Mouse (Mus musculus): ENCODE results near the gene Pde4d. TPM values are rescaled to one million over a fixed set of nuclear protein-coding genes. Genes with fewer than 3 reads are reported as not detected.

The Pde4d gene
- polyA plus RNA-seq, 1 experiment from 2014 or later, result 12.4 TPM

- Histone ChIP-seq H3K9ac (no peak overlapping the region), H3K36me3 (no peaks in the 10 kb centered on the region), H3K27ac (no peak overlapping the region), H3K9me3 (no peaks in the 10 kb centered on the region), H3K27me3 (replicated peaks) (no peaks in the 10 kb centered on the region), H3K4me2 (replicated peaks) (no peak overlapping the region), H3K4me3 (no peak overlapping the region), H3K4me1 (no peaks in the 10 kb centered on the region)
- ATAC-seq (ENCODE audit: low FRiP score, low read depth), result no peak
- 63% methylated on average over 4 of the region's 4 CpGs for WGBS
Measured at GRCm38 (mm10) chr13:108622681-108623080, 172.9 kb downstream of the Pde4d start.

- H3K9ac ChIP-seq, result no peak overlapping the region
- H3K4me3 ChIP-seq, result no peak overlapping the region
- no peaks in the 10 kb centered on the region for H3K4me1 ChIP-seq
- no peaks in the 10 kb centered on the region for H3K9me3 ChIP-seq
- no peak overlapping the region for H3K27ac ChIP-seq
- H3K27me3 ChIP-seq (replicated peaks), result no peaks in the 10 kb centered on the region
- 91% methylated on average over 3 of the region's 3 CpGs for WGBS
- H3K36me3 ChIP-seq, result no peaks in the 10 kb centered on the region
- ATAC-seq (ENCODE audit: low FRiP score, low read depth), result no peak
- H3K4me2 ChIP-seq (replicated peaks), result no peak overlapping the region
Measured at GRCm38 (mm10) chr13:108623929-108624328, 174.2 kb downstream of the Pde4d start.

DNA sequence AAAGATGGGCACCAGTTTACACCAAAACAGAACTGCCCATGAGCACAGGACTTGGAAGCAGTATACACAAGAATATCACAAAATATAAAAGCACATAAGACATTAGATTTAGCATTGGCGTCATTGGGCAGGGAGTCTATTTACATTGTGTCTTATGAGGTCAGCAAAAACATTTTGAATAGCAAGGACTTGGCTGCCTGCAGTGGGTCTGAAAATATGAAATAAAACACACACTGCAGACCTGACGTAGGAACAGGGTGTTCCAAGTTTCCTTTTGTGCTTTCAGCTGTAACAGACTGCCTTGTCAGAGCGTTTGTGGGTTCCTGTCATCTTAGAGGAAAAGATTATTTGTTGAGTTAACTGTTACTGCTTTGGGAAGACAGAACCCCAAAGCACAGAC, 176.4 kb downstream of the Pde4d start:
- H3K4me2 ChIP-seq (replicated peaks), result no peak overlapping the region
- H3K27ac ChIP-seq, result no peak overlapping the region
- no peak overlapping the region for H3K9ac ChIP-seq
- no peak overlapping the region for H3K4me3 ChIP-seq
- no peak for ATAC-seq (ENCODE audit: low FRiP score, low read depth)
- H3K27me3 ChIP-seq (replicated peaks), result no peaks in the 10 kb centered on the region
- H3K4me1 ChIP-seq, result no peaks in the 10 kb centered on the region
- WGBS, result 74% methylated on average over 3 of the region's 3 CpGs
- H3K36me3 ChIP-seq, result no peaks in the 10 kb centered on the region
- H3K9me3 ChIP-seq, result no peaks in the 10 kb centered on the region

GRCm38 (mm10) chr13:108628501-108628900, 178.8 kb downstream of the Pde4d start:
- Histone ChIP-seq H3K9me3 (no peaks in the 10 kb centered on the region), H3K9ac (no peak overlapping the region), H3K27ac (no peak overlapping the region), H3K4me1 (no peaks in the 10 kb centered on the region), H3K4me3 (no peak overlapping the region), H3K36me3 (no peaks in the 10 kb centered on the region), H3K4me2 (replicated peaks) (no peak overlapping the region), H3K27me3 (replicated peaks) (no peaks in the 10 kb centered on the region)
- WGBS, result 97% methylated on average over 2 of the region's 2 CpGs
- no peak for ATAC-seq (ENCODE audit: low FRiP score, low read depth)

DNA sequence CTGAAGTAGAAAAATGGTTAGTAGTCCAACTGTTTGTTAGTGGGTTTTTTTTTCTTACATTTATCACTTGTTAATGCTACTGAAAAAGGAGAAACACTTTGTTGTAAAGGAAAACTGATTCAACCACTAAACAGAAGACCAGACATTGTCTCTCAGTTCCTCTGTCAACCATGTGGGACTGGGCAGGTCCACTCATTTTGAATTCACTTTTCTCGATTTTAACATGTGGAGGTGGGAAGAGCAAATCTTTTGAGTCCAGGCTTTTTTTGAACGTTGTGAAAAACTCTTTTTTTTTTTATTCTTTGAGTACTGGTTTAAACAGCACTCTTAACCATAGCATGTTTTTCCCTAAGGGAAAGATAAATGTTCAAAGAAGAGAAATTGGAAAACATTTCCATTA, 180.8 kb downstream of the Pde4d start:
- no peaks in the 10 kb centered on the region for H3K9me3 ChIP-seq
- H3K27ac ChIP-seq, result no peak overlapping the region
- 90% methylated on average over 2 of the region's 2 CpGs for WGBS
- H3K36me3 ChIP-seq, result no peaks in the 10 kb centered on the region
- no peaks in the 10 kb centered on the region for H3K27me3 ChIP-seq (replicated peaks)
- no peak for ATAC-seq (ENCODE audit: low FRiP score, low read depth)
- no peaks in the 10 kb centered on the region for H3K4me1 ChIP-seq
- no peak overlapping the region for H3K9ac ChIP-seq
- H3K4me3 ChIP-seq, result no peak overlapping the region
- H3K4me2 ChIP-seq (replicated peaks), result no peak overlapping the region

- no peaks in the 10 kb centered on the region for H3K36me3 ChIP-seq
- no peaks in the 10 kb centered on the region for H3K9me3 ChIP-seq
- 84% methylated on average over 3 of the region's 3 CpGs for WGBS
- H3K27me3 ChIP-seq (replicated peaks), result no peaks in the 10 kb centered on the region
- ATAC-seq (ENCODE audit: low FRiP score, low read depth), result no peak
- no peak overlapping the region for H3K27ac ChIP-seq
- H3K4me3 ChIP-seq, result no peak overlapping the region
- no peaks in the 10 kb centered on the region for H3K4me1 ChIP-seq
- H3K9ac ChIP-seq, result no peak overlapping the region
- H3K4me2 ChIP-seq (replicated peaks), result no peak overlapping the region
Measured at GRCm38 (mm10) chr13:108631222-108631621, 181.5 kb downstream of the Pde4d start.

- Histone ChIP-seq H3K4me2 (replicated peaks) (no peak overlapping the region), H3K9me3 (no peaks in the 10 kb centered on the region), H3K4me3 (no peak overlapping the region), H3K36me3 (no peaks in the 10 kb centered on the region), H3K9ac (no peak overlapping the region), H3K27me3 (replicated peaks) (no peaks in the 10 kb centered on the region), H3K27ac (no peak overlapping the region), H3K4me1 (no peaks in the 10 kb centered on the region)
- 71% methylated on average over 1 of the region's 1 CpGs for WGBS
- no peak for ATAC-seq (ENCODE audit: low FRiP score, low read depth)
Measured at GRCm38 (mm10) chr13:108636526-108636925, 186.8 kb downstream of the Pde4d start.

DNA sequence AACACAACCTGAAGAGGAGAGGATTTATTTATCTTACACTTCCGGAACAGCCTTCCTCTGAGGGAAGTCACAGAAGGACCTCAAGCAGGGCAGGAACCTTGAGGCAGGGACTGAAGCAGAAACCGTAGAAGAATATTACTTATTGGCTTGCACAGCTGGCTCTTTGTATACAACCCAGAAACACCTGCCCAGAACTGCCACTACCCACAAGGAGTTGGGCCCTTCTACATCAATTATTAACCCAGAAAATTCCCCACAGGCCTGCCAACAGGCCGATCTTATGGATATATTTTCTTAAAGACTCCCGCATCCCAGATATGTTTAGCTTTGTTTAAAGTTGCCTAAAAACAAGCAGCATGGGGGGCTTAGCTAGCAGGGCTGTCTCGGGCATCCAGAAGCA, 192.5 kb downstream of the Pde4d start:
- no peaks in the 10 kb centered on the region for H3K4me1 ChIP-seq
- H3K9ac ChIP-seq, result no peak overlapping the region
- H3K4me3 ChIP-seq, result no peak overlapping the region
- WGBS, result 82% methylated on average over 5 of the region's 5 CpGs
- H3K27me3 ChIP-seq (replicated peaks), result no peaks in the 10 kb centered on the region
- no peak for ATAC-seq (ENCODE audit: low FRiP score, low read depth)
- H3K27ac ChIP-seq, result no peak overlapping the region
- H3K36me3 ChIP-seq, result no peaks in the 10 kb centered on the region
- no peak overlapping the region for H3K4me2 ChIP-seq (replicated peaks)
- H3K9me3 ChIP-seq, result no peaks in the 10 kb centered on the region

DNA sequence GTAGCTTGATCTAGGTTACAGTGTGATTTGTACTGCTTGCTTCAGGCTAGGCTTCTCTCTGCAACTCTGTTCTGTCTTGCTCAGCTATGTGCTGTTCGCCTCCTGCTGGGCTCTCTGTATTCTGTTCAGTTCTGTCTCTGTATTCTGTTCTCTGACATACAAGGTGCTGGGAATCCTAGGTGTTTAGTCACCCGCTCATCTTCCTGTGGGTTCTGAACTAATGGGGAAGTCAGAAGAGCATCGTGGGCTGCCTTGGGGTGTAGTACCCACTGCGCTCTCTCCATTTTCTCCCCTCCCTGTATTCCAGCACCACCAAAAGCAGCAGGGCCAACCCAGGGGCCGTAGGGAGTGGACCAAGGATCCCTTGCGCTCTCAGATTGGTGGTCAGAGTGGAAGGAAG, 197.1 kb downstream of the Pde4d start:
- no peak overlapping the region for H3K9ac ChIP-seq
- no peak overlapping the region for H3K27ac ChIP-seq
- H3K36me3 ChIP-seq, result no peaks in the 10 kb centered on the region
- H3K4me3 ChIP-seq, result no peak overlapping the region
- ATAC-seq (ENCODE audit: low FRiP score, low read depth), result no peak
- WGBS, result 85% methylated on average over 6 of the region's 6 CpGs
- H3K27me3 ChIP-seq (replicated peaks), result no peaks in the 10 kb centered on the region
- H3K4me2 ChIP-seq (replicated peaks), result no peak overlapping the region
- H3K4me1 ChIP-seq, result no peaks in the 10 kb centered on the region
- no peaks in the 10 kb centered on the region for H3K9me3 ChIP-seq

GRCm38 (mm10) chr13:108647239-108647638, 197.5 kb downstream of the Pde4d start:
- no peaks in the 10 kb centered on the region for H3K27me3 ChIP-seq (replicated peaks)
- H3K36me3 ChIP-seq, result no peaks in the 10 kb centered on the region
- no peaks in the 10 kb centered on the region for H3K9me3 ChIP-seq
- 89% methylated on average over 11 of the region's 11 CpGs for WGBS
- H3K27ac ChIP-seq, result no peak overlapping the region
- H3K9ac ChIP-seq, result no peak overlapping the region
- no peak overlapping the region for H3K4me2 ChIP-seq (replicated peaks)
- H3K4me3 ChIP-seq, result no peak overlapping the region
- no peaks in the 10 kb centered on the region for H3K4me1 ChIP-seq
- no peak for ATAC-seq (ENCODE audit: low FRiP score, low read depth)

GRCm38 (mm10) chr13:108654026-108654723, 204.4 kb downstream of the Pde4d start:
- Histone ChIP-seq H3K9me3 (no peaks in the 10 kb centered on the region), H3K9ac (no peak overlapping the region), H3K4me1 (no peaks in the 10 kb centered on the region), H3K4me2 (replicated peaks) (no peak overlapping the region), H3K27me3 (replicated peaks) (no peaks in the 10 kb centered on the region), H3K36me3 (no peaks in the 10 kb centered on the region), H3K4me3 (no peak overlapping the region), H3K27ac (no peak overlapping the region)
- 82% methylated on average over 10 of the region's 10 CpGs for WGBS
- ATAC-seq (ENCODE audit: low FRiP score, low read depth), result no peak

GRCm38 (mm10) chr13:108666579-108666978, 216.8 kb downstream of the Pde4d start:
- Histone ChIP-seq H3K4me1 (no peaks in the 10 kb centered on the region), H3K4me2 (replicated peaks) (no peak overlapping the region), H3K27me3 (replicated peaks) (no peaks in the 10 kb centered on the region), H3K9me3 (no peaks in the 10 kb centered on the region), H3K9ac (no peak overlapping the region), H3K4me3 (no peak overlapping the region), H3K27ac (no peak overlapping the region), H3K36me3 (no peaks in the 10 kb centered on the region)
- ATAC-seq (ENCODE audit: low FRiP score, low read depth), result no peak

DNA sequence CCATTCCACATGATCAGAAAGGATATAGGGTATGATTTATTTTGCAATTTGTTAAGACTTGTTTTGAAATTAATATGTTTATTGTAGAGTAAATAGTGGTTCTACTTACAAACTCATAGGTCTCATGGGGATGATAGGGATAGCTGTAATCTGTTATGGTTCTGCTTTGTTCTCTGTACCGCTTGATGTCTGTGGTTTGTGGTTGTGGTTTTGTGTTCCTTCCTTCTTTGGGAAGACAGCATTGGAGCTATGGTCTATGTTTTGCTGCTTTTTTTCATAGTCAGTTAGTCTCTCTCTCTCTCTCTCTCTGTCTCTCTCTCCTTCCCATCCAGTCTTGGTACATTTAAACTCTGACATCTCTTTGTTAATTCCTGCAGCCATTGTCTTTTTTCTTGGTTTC, 217.3 kb downstream of the Pde4d start:
- no peak for ATAC-seq (ENCODE audit: low FRiP score, low read depth)
- Histone ChIP-seq H3K9ac (no peak overlapping the region), H3K4me3 (no peak overlapping the region), H3K27me3 (replicated peaks) (no peaks in the 10 kb centered on the region), H3K9me3 (no peaks in the 10 kb centered on the region), H3K27ac (no peak overlapping the region), H3K4me1 (no peaks in the 10 kb centered on the region), H3K36me3 (no peaks in the 10 kb centered on the region), H3K4me2 (replicated peaks) (no peak overlapping the region)
- 88% methylated on average over 1 of the region's 1 CpGs for WGBS
